Mouse (Mus musculus) lung, adult 2 months (tissue): ENCODE data around the gene Krba1.

Experiments used
- CTCF ChIP-seq: fragments of 200-500 bp; IDR thresholded peaks from 2 replicates; pipeline ENCODE4 v1.5.1; 2011; ENCODE audit warnings: mild to moderate bottlenecking, low read length, control low read depth; ENCODE audit not compliant: insufficient read depth
- POLR2A ChIP-seq: fragments of 200-500 bp; IDR thresholded peaks from 2 replicates; pipeline ENCODE4 v1.6.1; 2011; ENCODE audit warnings: low read depth, mild to moderate bottlenecking, control low read depth, low read length, borderline replicate concordance; ENCODE audit errors: extremely low read depth

GRCm38 (mm10) chr6:48426956-48427355 is 31.6 kb downstream of the Krba1 start:
- no peak for TF ChIP-seq CTCF
- TF ChIP-seq POLR2A, result no peak
